Mouse (Mus musculus) limb, embryonic 11.5 days (tissue): Measurements from ENCODE around the gene 2510039O18Rik. TPM values are rescaled to one million over a fixed set of nuclear protein-coding genes. Genes with fewer than 3 reads are reported as not detected.
A peak's percentile ranks its signal among the peaks of the same experiment; 100 is the strongest.

Experiments
- ATAC-seq: fragments of 200-750 bp; cut with Nextera tagmentation; 2 replicates; pipeline ENCODE4 v1.8.0; 2017; ENCODE audit warnings: low read depth; ENCODE audit not compliant: insufficient number of reproducible peaks, low FRiP score, low TSS enrichment
- DNase-seq: peaks from one replicate; pipeline ENCODE4 v3.0.0-alpha.2; 2015; ENCODE audit warnings: low spot score
- H3K27ac ChIP-seq: fragments of 300-500 bp; sonication (generic); replicated peaks from 2 replicates; pipeline ENCODE4 v1.5.1; 2014; ENCODE audit warnings: low read depth, mild to moderate bottlenecking, low read length
- H3K27me3 ChIP-seq: fragments of 300-500 bp; sonication (generic); 2 replicates; pipeline ENCODE4 v1.6.1; 2014; ENCODE audit warnings: mild to moderate bottlenecking, low read length, mixed read lengths; ENCODE audit not compliant: control insufficient read depth, insufficient read depth
- H3K36me3 ChIP-seq: fragments of 300-500 bp; sonication (generic); 2 replicates; pipeline ENCODE4 v1.6.1; 2014; ENCODE audit warnings: mild to moderate bottlenecking, low read length, moderate library complexity, mixed read lengths; ENCODE audit not compliant: control insufficient read depth, insufficient read depth
- H3K4me1 ChIP-seq: fragments of 300-500 bp; sonication (generic); 2 replicates; pipeline ENCODE4 v1.6.1; 2014; ENCODE audit warnings: low read length, mixed read lengths; ENCODE audit not compliant: control insufficient read depth, insufficient read depth
- H3K4me2 ChIP-seq: fragments of 300-500 bp; sonication (generic); 2 replicates; pipeline ENCODE4 v1.6.1; 2014; ENCODE audit warnings: low read depth, mild to moderate bottlenecking, moderate library complexity; ENCODE audit not compliant: severe bottlenecking
- H3K4me3 ChIP-seq: fragments of 300-500 bp; sonication (generic); 2 replicates; pipeline ENCODE4 v1.5.1; 2014; ENCODE audit warnings: low read depth, low read length
- H3K9ac ChIP-seq: fragments of 300-500 bp; sonication (generic); 2 replicates; pipeline ENCODE4 v1.6.1; 2014; ENCODE audit warnings: mild to moderate bottlenecking, low read length
- H3K9me3 ChIP-seq: fragments of 300-500 bp; sonication (generic); 2 replicates; pipeline ENCODE4 v1.6.1; 2016; ENCODE audit warnings: low read length; ENCODE audit not compliant: control insufficient read depth
- WGBS: fragments of 180-500 bp; shearing (Covaris S2); extraction: QIAGEN DNeasy Blood & Tissue Kit; methylation state at CpG from one replicate; pipeline ENCODE4 v1.1.7; 2014; 5-methylcytosine and 5-hydroxymethylcytosine counted together
- polyA plus RNA-seq: library from polyadenylated mRNA; unstranded; fragments of >200 nt; fragmentation: Nextera tagmentation; extraction: Ambion mirVana; gene quantifications from 2 replicates; pipeline ENCODE4 v1.2.1, GENCODE M21; 2014

2510039O18Rik gene
- polyA plus RNA-seq, 1 experiment from 2014 or later: 17.4 TPM

GRCm38 (mm10) chr4:147978391-147978790, 37.7 kb downstream of the 2510039O18Rik start:
- ATAC-seq: no peak
- WGBS: 88% methylated on average over 6 of the region's 6 CpGs

GRCm38 (mm10) chr4:147979441-147979860, 38.8 kb downstream of the 2510039O18Rik start:
- Histone ChIP-seq H3K9ac (no peak overlapping the region), H3K27ac (no peak overlapping the region), H3K9me3 (no peaks in the 10 kb centered on the region; the same call in 1 of the 2 replicates), H3K4me2 (no peak overlapping the region), H3K36me3 (no peaks in the 10 kb centered on the region), H3K4me3 (no peak overlapping the region), H3K27me3 (no peaks in the 10 kb centered on the region), H3K4me1 (no peaks in the 10 kb centered on the region)
- ATAC-seq: no peak
- DNase-seq: no peak
- WGBS: 83% methylated on average over 7 of the region's 7 CpGs

More at GRCm38 (mm10) chr4:147978391-147978790, 37.7 kb downstream of the 2510039O18Rik start:
- H3K36me3 ChIP-seq: no peaks in the 10 kb centered on the region
- DNase-seq: no peak
- no peaks in the 10 kb centered on the region; the same call in 1 of the 2 replicates for H3K9me3 ChIP-seq
- H3K4me1 ChIP-seq: no peaks in the 10 kb centered on the region
- H3K4me3 ChIP-seq: no peak overlapping the region
- no peak overlapping the region for H3K4me2 ChIP-seq
- no peak overlapping the region for H3K9ac ChIP-seq
- H3K27me3 ChIP-seq: no peaks in the 10 kb centered on the region
- no peak overlapping the region for H3K27ac ChIP-seq

- Histone ChIP-seq H3K9me3 (no peaks in the 10 kb centered on the region), H3K4me1 (no peaks in the 10 kb centered on the region), H3K4me3 (no peak within 1 kb of the TSS), H3K36me3 (no peaks in the 10 kb centered on the region), H3K4me2 (no peak within 1 kb of the TSS), H3K27ac (no peak within 1 kb of the TSS), H3K9ac (no peak within 1 kb of the TSS), H3K27me3 (no peaks in the 10 kb centered on the region)
- WGBS: 38% methylated on average over 20 of the region's 20 CpGs
- ATAC-seq (no peak), DNase-seq (peak; percentile 83)
Observed at GRCm38 (mm10) chr4:147985205-147986132, 44.8 kb downstream of the 2510039O18Rik start, which contains the start of gene Nppb. Gene Nppb, plus strand, starts transcription at chr4:147985788.

- WGBS: 72% methylated on average over 7 of the region's 7 CpGs
- Histone ChIP-seq H3K9ac (no peak overlapping the region), H3K4me1 (no peaks in the 10 kb centered on the region)
Observed at GRCm38 (mm10) chr4:147993571-147994095, 52.9 kb downstream of the 2510039O18Rik start.

GRCm38 (mm10) chr4:147995311-147995710, 54.6 kb downstream of the 2510039O18Rik start:
- Histone ChIP-seq H3K36me3 (no peaks in the 10 kb centered on the region), H3K9ac (no peak overlapping the region), H3K9me3 (no peaks in the 10 kb centered on the region), H3K27me3 (no peaks in the 10 kb centered on the region), H3K4me2 (no peak overlapping the region), H3K4me1 (no peaks in the 10 kb centered on the region), H3K27ac (no peak overlapping the region), H3K4me3 (no peak overlapping the region)
- WGBS: 70% methylated on average over 3 of the region's 3 CpGs
- ATAC-seq (no peak), DNase-seq (no peak)

More at GRCm38 (mm10) chr4:147993571-147994095, 52.9 kb downstream of the 2510039O18Rik start:
- Histone ChIP-seq H3K27me3 (no peaks in the 10 kb centered on the region), H3K27ac (no peak overlapping the region), H3K9me3 (no peaks in the 10 kb centered on the region), H3K4me2 (no peak overlapping the region), H3K36me3 (no peaks in the 10 kb centered on the region), H3K4me3 (no peak overlapping the region)
- ATAC-seq (no peak), DNase-seq (no peak)

Other genes starting within 250 kb of the 2510039O18Rik start
- gene Zfp534, start 238.3 kb upstream of the 2510039O18Rik start, polyA plus RNA-seq: not detected in 2 replicates
- 9.5 and 9.6 TPM in 2 replicates for gene Zfp984, start 131.1 kb upstream of the 2510039O18Rik start, polyA plus RNA-seq
- 5.2 and 5.3 TPM in 2 replicates for gene Zfp933, start 92.5 kb upstream of the 2510039O18Rik start, polyA plus RNA-seq
- gene Miip, start 72.1 kb upstream of the 2510039O18Rik start, polyA plus RNA-seq: 33.2 and 34.1 TPM in 2 replicates
- 14.7 and 16.6 TPM in 2 replicates for gene Fv1, start 71.9 kb upstream of the 2510039O18Rik start, polyA plus RNA-seq
- 20.7 and 23.7 TPM in 2 replicates for gene Mfn2, start 36.2 kb upstream of the 2510039O18Rik start, polyA plus RNA-seq
- gene Plod1, start 4.1 kb upstream of the 2510039O18Rik start, polyA plus RNA-seq: 39.0 and 40.9 TPM in 2 replicates
- gene Nppb, start 44.9 kb downstream of the 2510039O18Rik start, polyA plus RNA-seq: not detected in 2 replicates
- gene Nppa, start 59.8 kb downstream of the 2510039O18Rik start, polyA plus RNA-seq: 0.31 and 2.0 TPM in 2 replicates
- gene Clcn6, start 97.9 kb downstream of the 2510039O18Rik start, polyA plus RNA-seq: 6.1 and 7.5 TPM in 2 replicates
- 18.7 and 19.7 TPM in 2 replicates for gene Mthfr, start 98.2 kb downstream of the 2510039O18Rik start, polyA plus RNA-seq
- 9.2 and 10.5 TPM in 2 replicates for gene Agtrap, start 147.1 kb downstream of the 2510039O18Rik start, polyA plus RNA-seq
- gene Mad2l2, start 189.5 kb downstream of the 2510039O18Rik start, polyA plus RNA-seq: 91.8 and 104 TPM in 2 replicates
- gene Draxin, start 189.8 kb downstream of the 2510039O18Rik start, polyA plus RNA-seq: 2.0 and 2.5 TPM in 2 replicates
- 11.0 and 11.5 TPM in 2 replicates for gene Fbxo6, start 211.2 kb downstream of the 2510039O18Rik start, polyA plus RNA-seq
- gene Fbxo44, start 219.6 kb downstream of the 2510039O18Rik start, polyA plus RNA-seq: 10.4 and 12.2 TPM in 2 replicates
- 0.58 and 1.0 TPM in 2 replicates for gene Fbxo2, start 219.7 kb downstream of the 2510039O18Rik start, polyA plus RNA-seq